Mouse (Mus musculus) cerebellum, postnatal 10 days (tissue): Measurements from ENCODE around the gene Pym1.

Source experiments
- DNase-seq, 2 experiments: peaks; one replicate each; pipeline ENCODE4 v3.0.0; 2021; ENCODE audit warnings: mixed read lengths in 2 of 2

The Pym1 gene

GRCm38 (mm10) chr10:128745946-128746613 lies 1.6 kb upstream of the Pym1 start:
- DNase-seq, result no peak

- DNase-seq, result no peak
Measured at GRCm38 (mm10) chr10:128746972-128747645, 580 bp upstream of the Pym1 start.

GRCm38 (mm10) chr10:128748252-128748864 lies 669 bp downstream of the Pym1 start:
- DNase-seq, result peak; percentile 91

- peak in 1 of 2 experiments; percentile 15 for DNase-seq
Measured at GRCm38 (mm10) chr10:128772895-128773294, 25.2 kb downstream of the Pym1 start.

GRCm38 (mm10) chr10:128773685-128774084 lies 26.0 kb downstream of the Pym1 start:
- DNase-seq, result no peak

- DNase-seq, result no peak
Measured at GRCm38 (mm10) chr10:128778441-128778840, 30.8 kb downstream of the Pym1 start.

GRCm38 (mm10) chr10:128779011-128779795 lies 31.5 kb downstream of the Pym1 start:
- peak in 1 of 2 experiments; percentile 22 for DNase-seq

- no peak for DNase-seq
Measured at GRCm38 (mm10) chr10:128780200-128780599, 32.5 kb downstream of the Pym1 start.

GRCm38 (mm10) chr10:128790398-128791124 lies 42.9 kb downstream of the Pym1 start, which contains the start of gene Mmp19:
Mmp19 (plus strand) TSS chr10:128790910.
- DNase-seq, result no peak

GRCm38 (mm10) chr10:128792041-128792440 lies 44.4 kb downstream of the Pym1 start:
- no peak for DNase-seq

GRCm38 (mm10) chr10:128793258-128793657 lies 45.6 kb downstream of the Pym1 start:
- no peak for DNase-seq

- no peak for DNase-seq
Measured at GRCm38 (mm10) chr10:128794391-128794790, 46.7 kb downstream of the Pym1 start.

- peak; percentile 41 to 60 for DNase-seq
Measured at GRCm38 (mm10) chr10:128795581-128795980, 47.9 kb downstream of the Pym1 start.

- DNase-seq, result no peak
Measured at GRCm38 (mm10) chr10:128798676-128799075, 51.0 kb downstream of the Pym1 start.

- DNase-seq, result peak in 1 of 2 experiments; percentile 16
Measured at GRCm38 (mm10) chr10:128801981-128802495, 54.3 kb downstream of the Pym1 start.

GRCm38 (mm10) chr10:128802956-128803355 lies 55.3 kb downstream of the Pym1 start:
- no peak for DNase-seq

- no peak for DNase-seq
Measured at GRCm38 (mm10) chr10:128803361-128803760, 55.7 kb downstream of the Pym1 start.

GRCm38 (mm10) chr10:128803771-128804270 lies 56.1 kb downstream of the Pym1 start, which contains the start of gene Dnajc14:
Dnajc14 (plus strand) TSS chr10:128804062.
- DNase-seq, result peak; percentile 80 to 83

GRCm38 (mm10) chr10:128804271-128805091 lies 56.8 kb downstream of the Pym1 start, which contains the start of gene Tmem198b:
Tmem198b (minus strand) TSS chr10:128804370.
- peak; percentile 83 to 88 for DNase-seq
